Mouse (Mus musculus): ENCODE measurements around the gene Olfm1.

Olfm1 gene

GRCm38 (mm10) chr2:28235129-28235528 lies 42.3 kb downstream of the Olfm1 start:
- no peak for DNase-seq (ENCODE audit: low read depth, low spot score)

- DNase-seq (ENCODE audit: low read depth, low spot score): no peak
Observed at GRCm38 (mm10) chr2:28236447-28236846, 43.7 kb downstream of the Olfm1 start.

GRCm38 (mm10) chr2:28239616-28240015 lies 46.8 kb downstream of the Olfm1 start:
- no peak for DNase-seq (ENCODE audit: low read depth, low spot score)

- DNase-seq (ENCODE audit: low read depth, low spot score): no peak
Observed at GRCm38 (mm10) chr2:28240920-28241319, 48.1 kb downstream of the Olfm1 start.

- no peak for DNase-seq (ENCODE audit: low read depth, low spot score)
Observed at GRCm38 (mm10) chr2:28241520-28242221, 48.9 kb downstream of the Olfm1 start.

- peak; percentile 19 for DNase-seq (ENCODE audit: low read depth, low spot score)
Observed at GRCm38 (mm10) chr2:28242222-28242543, 49.4 kb downstream of the Olfm1 start.

GRCm38 (mm10) chr2:28244667-28245395 lies 52.0 kb downstream of the Olfm1 start:
- DNase-seq (ENCODE audit: low read depth, low spot score): no peak

GRCm38 (mm10) chr2:28246110-28246653 lies 53.4 kb downstream of the Olfm1 start:
- DNase-seq (ENCODE audit: low read depth, low spot score): no peak

GRCm38 (mm10) chr2:28247098-28247497 lies 54.3 kb downstream of the Olfm1 start:
- no peak for DNase-seq (ENCODE audit: low read depth, low spot score)

GRCm38 (mm10) chr2:28252554-28252953 lies 59.8 kb downstream of the Olfm1 start:
- no peak for DNase-seq (ENCODE audit: low read depth, low spot score)

GRCm38 (mm10) chr2:28256029-28256428 lies 63.2 kb downstream of the Olfm1 start:
- DNase-seq (ENCODE audit: low read depth, low spot score): no peak

- DNase-seq (ENCODE audit: low read depth, low spot score): no peak
Observed at GRCm38 (mm10) chr2:28261438-28261837, 68.6 kb downstream of the Olfm1 start.

- peak; percentile 4 for DNase-seq (ENCODE audit: low read depth, low spot score)
Observed at GRCm38 (mm10) chr2:28267776-28268275, 75.0 kb downstream of the Olfm1 start.

- no peak for DNase-seq (ENCODE audit: low read depth, low spot score)
Observed at GRCm38 (mm10) chr2:28270561-28270960, 77.8 kb downstream of the Olfm1 start.

- no peak for DNase-seq (ENCODE audit: low read depth, low spot score)
Observed at GRCm38 (mm10) chr2:28272218-28272965, 79.6 kb downstream of the Olfm1 start.

GRCm38 (mm10) chr2:28274006-28274405 lies 81.2 kb downstream of the Olfm1 start:
- no peak for DNase-seq (ENCODE audit: low read depth, low spot score)

GRCm38 (mm10) chr2:28275345-28275744 lies 82.6 kb downstream of the Olfm1 start:
- no peak for DNase-seq (ENCODE audit: low read depth, low spot score)

GRCm38 (mm10) chr2:28278150-28278549 lies 85.4 kb downstream of the Olfm1 start:
- peak; percentile 52 for DNase-seq (ENCODE audit: low read depth, low spot score)

- DNase-seq (ENCODE audit: low read depth, low spot score): no peak
Observed at GRCm38 (mm10) chr2:28278853-28279252, 86.1 kb downstream of the Olfm1 start.

Measured in A20 (cell line).